Mouse (Mus musculus): ENCODE measurements around the gene Gadd45b.

Gene Gadd45b

GRCm38 (mm10) chr10:80958979-80959637 is 29.2 kb downstream of the Gadd45b start:
- DNase-seq, result no peak

DNA sequence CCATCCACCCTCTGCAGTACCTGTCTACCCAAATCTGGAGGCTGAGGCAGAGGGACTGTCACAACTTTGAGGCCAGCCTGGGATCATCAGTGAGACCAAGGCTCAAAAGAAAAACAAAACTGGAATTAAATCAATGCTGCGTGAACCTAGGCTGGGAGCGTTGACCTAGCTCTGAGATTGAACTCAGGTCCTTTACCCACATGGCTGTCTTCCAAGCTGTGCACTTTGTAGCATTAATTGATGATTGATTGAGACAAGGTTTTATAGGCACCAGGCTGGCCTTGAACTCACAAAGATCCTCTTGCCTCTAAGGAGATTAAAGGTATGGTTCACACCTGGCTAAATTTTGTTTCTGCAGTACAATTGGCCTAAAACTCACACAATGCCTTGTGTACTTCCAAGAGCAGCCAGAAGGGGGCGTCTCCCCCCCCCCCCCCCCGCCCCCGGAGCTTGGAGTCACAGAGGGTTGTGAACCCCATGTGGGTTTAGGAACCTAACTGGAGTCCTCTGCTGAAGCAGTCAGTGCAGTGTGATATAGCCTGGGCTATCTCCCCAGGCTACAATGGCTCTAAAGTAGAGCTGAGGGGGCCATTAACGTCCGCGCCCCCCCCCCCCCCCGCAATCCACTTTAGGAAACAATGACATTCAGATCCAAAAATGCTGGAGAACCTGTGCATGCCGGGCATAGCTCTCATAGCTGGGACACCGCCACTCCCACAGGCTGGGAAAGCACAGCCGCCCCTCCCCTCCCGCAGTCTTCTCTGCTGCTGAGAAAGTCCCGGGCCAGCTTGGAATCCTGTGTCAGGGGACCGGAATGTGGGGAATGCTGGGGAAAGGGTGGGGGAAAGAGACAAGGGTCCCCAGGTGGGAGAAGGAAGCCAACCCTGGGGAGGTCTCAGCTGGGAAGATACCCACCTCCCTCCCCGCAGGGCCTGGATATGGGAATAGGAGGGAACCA is 31.0 kb downstream of the Gadd45b start:
- no peak for DNase-seq

DNA sequence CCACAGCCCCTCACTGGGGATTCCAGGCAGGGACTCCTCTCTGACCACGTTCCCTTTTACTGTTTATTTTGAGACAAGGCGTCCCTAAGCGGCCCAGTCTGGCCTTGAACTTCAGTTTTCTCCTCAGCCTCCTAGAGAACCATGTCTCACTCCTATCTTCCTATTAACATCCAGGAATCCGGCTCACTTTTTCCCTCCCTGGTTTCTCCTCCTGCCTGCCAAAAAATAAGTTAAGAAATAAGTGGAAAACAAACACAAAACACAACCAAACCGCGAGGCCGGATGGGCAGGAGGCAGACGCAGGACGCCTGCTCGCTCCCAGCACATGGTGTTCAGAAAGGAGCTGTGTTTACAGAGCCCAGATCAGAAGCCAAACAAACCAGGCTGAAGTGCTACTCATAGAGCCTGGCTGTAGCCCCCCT is 32.2 kb downstream of the Gadd45b start:
- no peak for DNase-seq

DNA sequence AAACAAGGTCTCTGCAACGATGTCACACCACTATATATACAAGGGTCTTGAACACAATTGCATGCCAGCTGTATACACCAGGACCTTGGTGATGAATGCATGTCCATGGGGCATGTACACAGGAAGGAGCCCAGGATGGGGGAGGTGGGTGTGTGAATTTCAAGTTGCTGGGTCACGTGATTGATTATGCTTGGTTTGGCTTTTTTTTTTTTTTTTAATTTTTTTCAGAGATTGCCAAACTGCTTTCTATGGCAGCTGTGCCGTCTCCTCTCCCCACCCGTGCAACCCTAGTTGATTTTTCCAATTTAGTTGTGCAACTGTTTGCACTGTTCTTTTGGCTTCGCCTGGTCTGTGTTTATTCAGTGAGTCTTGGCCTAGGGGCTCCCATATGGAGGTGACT is 32.7 kb downstream of the Gadd45b start:
- no peak for DNase-seq

DNA sequence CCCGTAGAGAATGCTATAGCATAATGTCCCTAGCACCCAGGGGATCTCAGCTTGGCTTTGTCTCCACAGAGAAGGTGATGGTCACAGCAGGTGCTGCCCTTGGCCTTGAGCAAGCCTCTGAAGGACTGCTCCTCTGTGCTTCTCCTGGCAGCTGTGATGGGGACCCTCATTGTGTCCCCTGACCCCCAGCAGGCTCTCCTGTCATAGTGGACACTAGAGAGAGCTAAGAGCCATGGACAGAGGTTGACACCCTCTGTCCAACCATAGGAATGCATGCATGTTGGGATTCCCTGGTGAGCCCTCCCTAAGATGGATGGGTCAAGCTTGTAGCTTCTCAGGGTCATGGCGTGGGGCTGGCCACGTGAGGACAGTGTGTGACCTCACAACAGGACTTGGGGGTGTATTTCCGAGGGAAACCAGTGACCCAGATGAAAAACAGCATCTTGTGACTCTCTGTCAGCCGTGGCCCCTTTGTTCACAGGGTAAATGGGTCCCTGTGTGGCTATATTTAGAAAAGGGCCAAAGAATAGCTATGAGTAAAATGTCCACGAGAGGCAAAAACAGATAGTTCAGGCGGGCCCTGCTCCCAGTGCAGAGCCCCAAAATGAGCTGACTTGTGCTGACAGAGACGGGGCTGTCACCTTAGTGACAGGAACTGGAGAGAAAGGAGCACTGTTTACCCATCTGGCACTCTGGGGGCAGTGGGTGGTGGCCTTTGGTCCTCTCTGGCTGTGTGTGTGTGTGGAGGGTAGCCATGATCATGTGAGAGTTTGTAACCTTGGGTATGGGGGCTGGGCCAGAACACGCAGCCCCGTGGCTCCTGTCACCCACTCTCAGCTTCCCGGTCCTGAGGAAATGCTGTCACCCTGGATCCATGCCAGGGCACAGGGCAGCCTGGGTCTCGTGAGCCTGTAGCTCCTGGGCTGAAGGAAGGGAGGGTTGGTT is 33.4 kb downstream of the Gadd45b start:
- no peak for DNase-seq

DNA sequence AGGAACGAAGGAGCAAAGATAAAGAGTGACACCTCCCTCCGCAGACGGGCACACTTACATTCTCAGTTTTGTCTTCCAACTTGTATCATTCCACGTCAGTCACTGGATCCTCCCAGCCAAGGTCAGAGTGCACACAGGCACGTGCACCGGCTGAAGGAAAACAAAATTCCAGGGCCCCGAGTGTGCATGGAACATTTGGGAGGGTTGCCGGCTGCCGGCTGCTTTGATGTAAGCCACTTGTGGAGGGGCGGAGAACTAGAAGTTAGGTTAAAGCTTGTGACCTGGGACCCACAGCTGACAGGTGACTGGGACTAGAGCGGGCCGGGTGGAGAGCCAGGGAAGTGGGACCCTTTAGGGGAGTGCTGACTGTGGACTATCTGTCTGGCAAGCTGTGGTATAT is 36.4 kb downstream of the Gadd45b start:
- no peak for DNase-seq

DNA sequence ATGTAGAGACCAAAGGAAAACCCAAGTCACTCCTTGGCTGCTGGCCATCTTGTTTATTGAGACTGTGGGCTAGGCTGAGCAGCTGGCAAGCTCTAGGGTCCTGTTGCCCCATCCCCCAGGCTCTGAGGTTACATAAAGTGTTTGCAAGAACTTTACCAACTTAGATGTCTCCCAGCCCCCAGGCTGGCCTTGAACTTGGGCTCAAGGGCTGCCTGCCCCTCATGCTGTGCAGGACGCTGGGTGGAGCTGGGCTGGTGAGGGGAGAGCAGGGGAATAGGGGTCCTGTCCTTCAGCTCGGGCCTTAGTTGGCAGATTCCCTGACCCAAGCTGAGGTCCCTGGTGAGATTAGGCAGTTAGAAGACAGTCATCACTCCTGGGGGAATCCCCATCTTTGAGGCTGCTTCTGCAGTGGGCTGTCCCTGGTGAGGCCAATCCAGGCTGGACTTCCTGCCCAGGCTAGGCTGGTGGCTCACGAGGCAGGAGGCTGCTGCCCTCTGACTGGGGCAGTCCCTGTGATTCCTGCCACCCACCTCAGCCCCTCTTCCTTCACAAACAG is 37.3 kb downstream of the Gadd45b start:
- DNase-seq, result no peak

DNA sequence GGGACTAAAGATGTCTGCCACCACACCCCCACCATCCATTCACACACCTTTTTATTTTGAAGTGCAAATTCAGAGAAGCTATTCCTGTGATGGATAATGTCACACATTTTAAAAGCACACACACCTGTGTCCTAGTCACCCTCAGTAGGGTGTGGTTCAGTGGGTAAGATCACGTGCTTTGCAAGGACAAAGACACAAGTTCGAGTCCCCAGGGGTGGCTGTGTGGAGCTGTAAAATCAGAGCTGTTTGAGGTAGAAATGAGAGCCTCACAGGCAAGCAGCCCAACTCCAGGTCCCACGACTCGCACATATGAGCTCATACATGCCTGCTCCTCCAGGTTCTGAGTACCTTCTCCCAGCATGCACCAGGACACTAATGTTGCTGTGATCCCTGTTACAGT is 38.2 kb downstream of the Gadd45b start:
- no peak for DNase-seq

- no peak for DNase-seq
Measured at GRCm38 (mm10) chr10:80969298-80969697, 39.4 kb downstream of the Gadd45b start.

- no peak for DNase-seq
Measured at GRCm38 (mm10) chr10:80970159-80970558, 40.3 kb downstream of the Gadd45b start.

- no peak for DNase-seq
Measured at GRCm38 (mm10) chr10:80971533-80971932, 41.7 kb downstream of the Gadd45b start.

- DNase-seq, result no peak
Measured at GRCm38 (mm10) chr10:80972071-80972987, 42.5 kb downstream of the Gadd45b start.

GRCm38 (mm10) chr10:80973722-80974121 is 43.8 kb downstream of the Gadd45b start:
- DNase-seq, result no peak

- no peak for DNase-seq
Measured at GRCm38 (mm10) chr10:80975478-80975877, 45.6 kb downstream of the Gadd45b start.

DNA sequence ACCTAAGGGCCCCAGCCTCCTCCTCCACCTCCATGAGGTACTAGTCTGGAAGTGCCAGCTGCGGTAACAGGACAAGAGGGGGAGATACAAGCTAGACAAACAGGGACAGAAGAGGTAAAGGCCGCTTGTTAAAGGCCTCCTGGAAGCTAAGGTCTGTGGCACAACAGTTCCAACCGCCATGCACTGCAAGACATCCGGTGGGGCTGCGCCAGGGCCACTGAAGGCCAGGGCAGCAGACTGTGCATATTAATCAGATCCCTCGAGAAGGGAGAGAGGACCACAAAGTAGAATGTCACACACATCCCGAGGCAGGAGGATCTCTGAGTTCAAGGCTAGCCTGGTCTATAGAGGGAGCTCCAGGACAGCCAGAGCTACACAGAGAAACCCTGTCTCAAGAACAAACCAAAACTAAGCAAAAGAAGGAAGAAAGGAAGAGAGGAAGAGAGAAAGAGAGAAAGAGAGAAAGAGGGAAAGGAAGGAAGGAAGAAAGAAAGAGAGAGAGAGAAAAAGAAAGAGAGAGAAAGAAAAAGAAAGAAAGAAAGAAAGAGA is 51.8 kb downstream of the Gadd45b start:
- no peak for DNase-seq
